Mouse (Mus musculus): ENCODE data around the gene Slc7a3. TPM values are rescaled to one million over a fixed set of nuclear protein-coding genes. Genes with fewer than 3 reads are reported as not detected.
"Not testable (repeated sequence)": the region's sequence is repeated elsewhere in the genome, so short reads cannot be mapped to it uniquely, and the experiment has no call there.

Slc7a3 gene
- polyA plus RNA-seq (2015; fragmentation: Nextera tagmentation; extraction: Ambion mirVana) = 0.57 and 1.2 TPM in 2 replicates

DNA sequence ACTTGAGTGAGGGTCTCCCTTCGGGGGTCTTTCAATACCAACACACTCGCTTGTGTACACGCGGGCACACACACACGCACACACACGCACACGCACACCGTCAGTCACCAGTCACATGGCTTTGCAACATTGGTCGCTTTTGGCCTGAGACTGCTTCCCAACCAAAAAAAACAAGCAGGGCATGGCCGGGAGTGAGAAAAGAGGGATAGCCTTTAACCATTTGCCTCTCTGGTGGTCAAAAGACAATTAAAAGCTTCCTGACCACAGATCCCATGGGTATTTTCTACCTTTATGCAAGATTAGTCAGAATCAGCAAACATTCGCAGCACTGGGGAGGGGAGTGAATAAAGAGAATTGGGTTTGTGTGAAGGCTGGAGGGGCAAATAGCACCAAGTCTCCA, at the start of gene Slc7a3:
Slc7a3 (minus strand) TSS at position 101 of the 400 bp plus-strand sequence.
- Histone ChIP-seq H3K9me3 (replicated peaks) (no peaks in the 10 kb centered on the region), H3K9ac (no peak within 1 kb of the TSS)

GRCm38 (mm10) chrX:101131992-101132791, 46.4 kb upstream of the Slc7a3 start:
- Histone ChIP-seq H3K27me3 (no peaks in the 10 kb centered on the region), H3K4me2 (peak overlapping the region; percentile 24; the same call in 1 of the 2 replicates), H3K4me1 (no peaks in the 10 kb centered on the region), H3K9me3 (replicated peaks) (no peaks in the 10 kb centered on the region), H3K27ac (no peak overlapping the region), H3K4me3 (no peak overlapping the region), H3K9ac (no peak overlapping the region), H3K36me3 (ENCODE audit: poor library complexity, severe bottlenecking) (no peaks in the 10 kb centered on the region)
- 39% methylated on average over 12 of the region's 12 CpGs for WGBS
- peak; percentile 71 for ATAC-seq

More for the DNA sequence above, at the start of gene Slc7a3:
- Histone ChIP-seq H3K36me3 (ENCODE audit: poor library complexity, severe bottlenecking) (no peaks in the 10 kb centered on the region), H3K27me3 (peaks cover 7% of the 10 kb centered on the region; the same call in 1 of the 2 replicates), H3K4me3 (peak within 1 kb of the TSS; percentile 29), H3K27ac (no peak within 1 kb of the TSS), H3K4me1 (no peaks in the 10 kb centered on the region), H3K4me2 (peak within 1 kb of the TSS; percentile 63)
- ATAC-seq = no peak
- 50% methylated on average over 11 of the region's 11 CpGs for WGBS

DNA sequence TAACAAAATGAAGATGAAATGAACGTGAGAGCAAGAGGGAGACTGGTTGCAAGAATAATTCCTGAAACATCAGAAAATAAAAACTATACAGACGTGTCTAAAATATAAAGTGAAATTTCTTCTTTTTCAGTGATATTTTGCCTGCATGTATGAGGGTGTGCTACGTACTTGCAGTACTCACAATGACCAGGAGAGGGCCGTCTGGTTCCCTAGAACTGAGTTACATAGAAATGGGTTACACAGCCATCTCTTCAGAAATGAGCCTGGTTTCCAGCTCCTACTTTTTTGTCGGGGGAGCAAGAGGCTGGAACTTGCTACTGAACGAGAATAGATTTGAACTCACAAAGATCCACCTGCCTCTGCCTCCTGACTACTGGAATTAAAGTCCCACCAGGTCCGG, 45.2 kb upstream of the Slc7a3 start:
- no peak overlapping the region for H3K4me3 ChIP-seq
- no peaks in the 10 kb centered on the region for H3K9me3 ChIP-seq (replicated peaks)
- H3K27ac ChIP-seq = no peak overlapping the region
- 0 out of 2 replicates have a peak, but pooled peaks have one; percentile 67 for ATAC-seq
- no peak overlapping the region for H3K4me2 ChIP-seq
- no peak overlapping the region for H3K9ac ChIP-seq
- no peaks in the 10 kb centered on the region for H3K36me3 ChIP-seq (ENCODE audit: poor library complexity, severe bottlenecking)
- 22% methylated on average over 7 of the region's 7 CpGs for WGBS
- no peaks in the 10 kb centered on the region for H3K27me3 ChIP-seq
- H3K4me1 ChIP-seq = no peaks in the 10 kb centered on the region

- Histone ChIP-seq H3K27me3 (no peaks in the 10 kb centered on the region), H3K9ac (no peak overlapping the region), H3K36me3 (ENCODE audit: poor library complexity, severe bottlenecking) (no peaks in the 10 kb centered on the region), H3K4me2 (no peak overlapping the region), H3K4me3 (no peak overlapping the region), H3K9me3 (replicated peaks) (no peaks in the 10 kb centered on the region), H3K27ac (no peak overlapping the region), H3K4me1 (no peaks in the 10 kb centered on the region)
- 93% methylated on average over 2 of the region's 2 CpGs for WGBS
- no peak for ATAC-seq
Measured at GRCm38 (mm10) chrX:101128559-101128958, 42.7 kb upstream of the Slc7a3 start.

- Histone ChIP-seq H3K27ac (no peak overlapping the region), H3K9ac (no peak overlapping the region), H3K4me2 (no peak overlapping the region), H3K4me1 (no peaks in the 10 kb centered on the region), H3K27me3 (no peaks in the 10 kb centered on the region), H3K9me3 (replicated peaks) (no peaks in the 10 kb centered on the region), H3K36me3 (ENCODE audit: poor library complexity, severe bottlenecking) (no peaks in the 10 kb centered on the region), H3K4me3 (no peak overlapping the region)
- WGBS = 69% methylated on average over 2 of the region's 2 CpGs
- no peak for ATAC-seq
Measured at GRCm38 (mm10) chrX:101126977-101127376, 41.2 kb upstream of the Slc7a3 start.

- no peaks in the 10 kb centered on the region for H3K27me3 ChIP-seq
- no peaks in the 10 kb centered on the region for H3K36me3 ChIP-seq (ENCODE audit: poor library complexity, severe bottlenecking)
- H3K4me3 ChIP-seq = no peak overlapping the region
- H3K4me1 ChIP-seq = no peaks in the 10 kb centered on the region
- WGBS = 76% methylated on average over 7 of the region's 7 CpGs
- no peak overlapping the region for H3K9ac ChIP-seq
- ATAC-seq = no peak
- no peaks in the 10 kb centered on the region for H3K9me3 ChIP-seq (replicated peaks)
- no peak overlapping the region for H3K27ac ChIP-seq
- no peak overlapping the region for H3K4me2 ChIP-seq
Measured at GRCm38 (mm10) chrX:101126474-101126955, 40.7 kb upstream of the Slc7a3 start.

GRCm38 (mm10) chrX:101120546-101120945, 34.7 kb upstream of the Slc7a3 start:
- H3K27me3 ChIP-seq = no peaks in the 10 kb centered on the region
- no peak overlapping the region for H3K27ac ChIP-seq
- 59% methylated on average over 1 of the region's 1 CpGs for WGBS
- no peak overlapping the region for H3K9ac ChIP-seq
- no peak for ATAC-seq
- no peak overlapping the region for H3K4me3 ChIP-seq
- no peaks in the 10 kb centered on the region for H3K9me3 ChIP-seq (replicated peaks)
- no peaks in the 10 kb centered on the region for H3K36me3 ChIP-seq (ENCODE audit: poor library complexity, severe bottlenecking)
- H3K4me2 ChIP-seq = no peak overlapping the region
- H3K4me1 ChIP-seq = no peaks in the 10 kb centered on the region

GRCm38 (mm10) chrX:101085211-101085610, 609 bp downstream of the Slc7a3 start:
- H3K4me2 ChIP-seq = peak overlapping the region; percentile 63
- not testable (repeated sequence) for ATAC-seq

GRCm38 (mm10) chrX:101084192-101084591, 1.6 kb downstream of the Slc7a3 start:
- Histone ChIP-seq H3K4me3 (no peak overlapping the region), H3K9me3 (replicated peaks) (no peaks in the 10 kb centered on the region), H3K36me3 (ENCODE audit: poor library complexity, severe bottlenecking) (no peaks in the 10 kb centered on the region), H3K4me2 (peak overlapping the region; percentile 63), H3K27ac (no peak overlapping the region), H3K27me3 (peaks cover 7% of the 10 kb centered on the region; the same call in 1 of the 2 replicates), H3K4me1 (no peaks in the 10 kb centered on the region), H3K9ac (no peak overlapping the region)
- ATAC-seq = no peak
- 60% methylated on average over 2 of the region's 2 CpGs for WGBS

More at GRCm38 (mm10) chrX:101085211-101085610, 609 bp downstream of the Slc7a3 start:
- H3K4me1 ChIP-seq; H3K27ac ChIP-seq; H3K27me3 ChIP-seq; H3K36me3 ChIP-seq (ENCODE audit: poor library complexity, severe bottlenecking); H3K9me3 ChIP-seq (replicated peaks); H3K9ac ChIP-seq: not testable (repeated sequence)
- 23% methylated on average over 8 of the region's 9 CpGs for WGBS
- H3K4me3 ChIP-seq = peak overlapping the region; percentile 29

GRCm38 (mm10) chrX:101065245-101065644, 20.6 kb downstream of the Slc7a3 start:
- H3K4me1 ChIP-seq = no peaks in the 10 kb centered on the region
- no peak overlapping the region for H3K4me2 ChIP-seq
- H3K4me3 ChIP-seq = no peak overlapping the region
- 79% methylated on average over 1 of the region's 1 CpGs for WGBS
- no peak overlapping the region for H3K27ac ChIP-seq
- no peaks in the 10 kb centered on the region for H3K27me3 ChIP-seq
- ATAC-seq = no peak; the same call in 1 of the 2 replicates
- H3K36me3 ChIP-seq (ENCODE audit: poor library complexity, severe bottlenecking) = no peaks in the 10 kb centered on the region
- no peaks in the 10 kb centered on the region for H3K9me3 ChIP-seq (replicated peaks)
- no peak overlapping the region for H3K9ac ChIP-seq

- WGBS = 56% methylated on average over 2 of the region's 2 CpGs
- ATAC-seq = peak; percentile 74; the same call in 1 of the 2 replicates
- no peak overlapping the region for H3K4me3 ChIP-seq
- H3K27me3 ChIP-seq = no peaks in the 10 kb centered on the region
- 0 out of 2 replicates have a peak, but pooled peaks cover 3% of the 10 kb centered on the region for H3K9me3 ChIP-seq (replicated peaks)
- no peaks in the 10 kb centered on the region for H3K4me1 ChIP-seq
- H3K4me2 ChIP-seq = no peak overlapping the region
- no peak overlapping the region for H3K27ac ChIP-seq
- H3K9ac ChIP-seq = no peak overlapping the region
- H3K36me3 ChIP-seq (ENCODE audit: poor library complexity, severe bottlenecking) = no peaks in the 10 kb centered on the region
Measured at GRCm38 (mm10) chrX:101063503-101063902, 22.3 kb downstream of the Slc7a3 start.

DNA sequence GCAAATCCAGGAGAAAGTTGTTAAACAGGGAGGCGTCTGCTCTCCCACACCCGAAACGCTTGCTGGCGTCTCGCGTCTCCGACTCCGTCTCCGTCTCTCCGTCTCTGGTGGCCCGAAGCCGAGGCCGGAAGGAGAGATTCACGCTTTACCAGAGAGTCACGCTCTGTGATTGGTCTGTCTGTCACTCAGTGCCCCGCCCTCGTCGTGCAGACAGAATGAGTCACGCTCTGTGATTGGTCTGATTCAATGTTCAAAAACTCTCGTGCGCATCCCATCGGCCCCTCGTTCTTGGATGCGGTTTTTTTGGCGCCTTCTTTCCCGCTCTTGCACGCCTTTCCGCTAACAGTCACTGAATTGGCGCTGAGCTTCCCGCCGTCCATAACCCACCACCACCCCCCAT, 26.3 kb downstream of the Slc7a3 start, which contains the start of gene Tex11:
Tex11 (minus strand) TSS at position 127 of the 400 bp plus-strand sequence.
- Histone ChIP-seq H3K4me1 (no peaks in the 10 kb centered on the region), H3K27ac (no peak within 1 kb of the TSS), H3K9me3 (replicated peaks) (0 out of 2 replicates have a peak, but pooled peaks cover 3% of the 10 kb centered on the region), H3K27me3 (no peaks in the 10 kb centered on the region), H3K4me3 (no peak within 1 kb of the TSS), H3K4me2 (no peak within 1 kb of the TSS), H3K9ac (no peak within 1 kb of the TSS), H3K36me3 (ENCODE audit: poor library complexity, severe bottlenecking) (no peaks in the 10 kb centered on the region)
- WGBS = 90% methylated on average over 31 of the region's 31 CpGs
- no peak for ATAC-seq
